Mouse (Mus musculus): ENCODE measurements around the gene Map3k13. TPM values are rescaled to one million over a fixed set of nuclear protein-coding genes. Genes with fewer than 3 reads are reported as not detected.
A peak's percentile ranks its signal among the peaks of the same experiment; 100 is the strongest.

Gene Map3k13
- polyA plus RNA-seq, 1 experiment from 2014 or later = 0.65 TPM

- H3K4me1 ChIP-seq = no peaks in the 10 kb centered on the region
- H3K4me2 ChIP-seq (replicated peaks) = no peak overlapping the region
- no peak for ATAC-seq (ENCODE audit: insufficient number of reproducible peaks, low FRiP score, low TSS enrichment, low read depth)
- no peaks in the 10 kb centered on the region for H3K9me3 ChIP-seq (replicated peaks)
- no peak overlapping the region for H3K27ac ChIP-seq (replicated peaks)
- no peak overlapping the region for H3K4me3 ChIP-seq (replicated peaks)
- no peaks in the 10 kb centered on the region for H3K36me3 ChIP-seq
- H3K9ac ChIP-seq = no peak overlapping the region
- no peaks in the 10 kb centered on the region for H3K27me3 ChIP-seq
- WGBS = 65% methylated on average over 5 of the region's 5 CpGs
Observed at GRCm38 (mm10) chr16:21831764-21832163, 37.6 kb downstream of the Map3k13 start.

- no peaks in the 10 kb centered on the region for H3K27me3 ChIP-seq
- no peaks in the 10 kb centered on the region for H3K36me3 ChIP-seq
- WGBS = 68% methylated on average over 1 of the region's 1 CpGs
- H3K4me2 ChIP-seq (replicated peaks) = no peak overlapping the region
- no peak for ATAC-seq (ENCODE audit: insufficient number of reproducible peaks, low FRiP score, low TSS enrichment, low read depth)
- H3K9me3 ChIP-seq (replicated peaks) = no peaks in the 10 kb centered on the region
- H3K4me1 ChIP-seq = no peaks in the 10 kb centered on the region
- H3K9ac ChIP-seq = no peak overlapping the region
- H3K27ac ChIP-seq (replicated peaks) = no peak overlapping the region
- no peak overlapping the region for H3K4me3 ChIP-seq (replicated peaks)
Observed at GRCm38 (mm10) chr16:21833469-21833868, 39.3 kb downstream of the Map3k13 start.

- H3K9me3 ChIP-seq (replicated peaks) = no peaks in the 10 kb centered on the region
- no peaks in the 10 kb centered on the region for H3K27me3 ChIP-seq
- no peaks in the 10 kb centered on the region for H3K4me1 ChIP-seq
- no peak overlapping the region for H3K4me3 ChIP-seq (replicated peaks)
- ATAC-seq (ENCODE audit: insufficient number of reproducible peaks, low FRiP score, low TSS enrichment, low read depth) = no peak
- H3K9ac ChIP-seq = no peak overlapping the region
- H3K27ac ChIP-seq (replicated peaks) = no peak overlapping the region
- no peaks in the 10 kb centered on the region for H3K36me3 ChIP-seq
- no peak overlapping the region for H3K4me2 ChIP-seq (replicated peaks)
- 72% methylated on average over 10 of the region's 10 CpGs for WGBS
Observed at GRCm38 (mm10) chr16:21833970-21834369, 39.8 kb downstream of the Map3k13 start.

GRCm38 (mm10) chr16:21834866-21835583 is 40.9 kb downstream of the Map3k13 start:
- WGBS = 51% methylated on average over 8 of the region's 8 CpGs
- no peaks in the 10 kb centered on the region for H3K4me1 ChIP-seq
- no peak overlapping the region for H3K27ac ChIP-seq (replicated peaks)
- ATAC-seq (ENCODE audit: insufficient number of reproducible peaks, low FRiP score, low TSS enrichment, low read depth) = no peak
- no peak overlapping the region for H3K4me3 ChIP-seq (replicated peaks)
- H3K27me3 ChIP-seq = no peaks in the 10 kb centered on the region
- H3K4me2 ChIP-seq (replicated peaks) = no peak overlapping the region
- H3K36me3 ChIP-seq = no peaks in the 10 kb centered on the region
- H3K9me3 ChIP-seq (replicated peaks) = no peaks in the 10 kb centered on the region
- H3K9ac ChIP-seq = no peak overlapping the region

GRCm38 (mm10) chr16:21835584-21835931 is 41.4 kb downstream of the Map3k13 start:
- ATAC-seq (ENCODE audit: insufficient number of reproducible peaks, low FRiP score, low TSS enrichment, low read depth) = no peak
- Histone ChIP-seq H3K36me3 (no peaks in the 10 kb centered on the region), H3K4me1 (no peaks in the 10 kb centered on the region), H3K27me3 (no peaks in the 10 kb centered on the region), H3K4me2 (replicated peaks) (no peak overlapping the region), H3K4me3 (replicated peaks) (no peak overlapping the region), H3K9me3 (replicated peaks) (no peaks in the 10 kb centered on the region), H3K27ac (replicated peaks) (no peak overlapping the region), H3K9ac (no peak overlapping the region)
- WGBS = 9% methylated on average over 7 of the region's 7 CpGs

- no peaks in the 10 kb centered on the region for H3K9me3 ChIP-seq (replicated peaks)
- WGBS = 32% methylated on average over 7 of the region's 7 CpGs
- H3K9ac ChIP-seq = no peak overlapping the region
- H3K4me1 ChIP-seq = no peaks in the 10 kb centered on the region
- ATAC-seq (ENCODE audit: insufficient number of reproducible peaks, low FRiP score, low TSS enrichment, low read depth) = peak; percentile 78; the same call in 1 of the 2 replicates
- no peaks in the 10 kb centered on the region for H3K27me3 ChIP-seq
- no peaks in the 10 kb centered on the region for H3K36me3 ChIP-seq
- no peak overlapping the region for H3K4me2 ChIP-seq (replicated peaks)
- H3K4me3 ChIP-seq (replicated peaks) = no peak overlapping the region
- no peak overlapping the region for H3K27ac ChIP-seq (replicated peaks)
Observed at GRCm38 (mm10) chr16:21836311-21837072, 42.3 kb downstream of the Map3k13 start.

- H3K27ac ChIP-seq (replicated peaks) = no peak overlapping the region
- H3K9me3 ChIP-seq (replicated peaks) = no peaks in the 10 kb centered on the region
- H3K36me3 ChIP-seq = no peaks in the 10 kb centered on the region
- no peak overlapping the region for H3K4me2 ChIP-seq (replicated peaks)
- ATAC-seq (ENCODE audit: insufficient number of reproducible peaks, low FRiP score, low TSS enrichment, low read depth) = no peak
- 87% methylated on average over 6 of the region's 6 CpGs for WGBS
- no peaks in the 10 kb centered on the region for H3K27me3 ChIP-seq
- H3K4me3 ChIP-seq (replicated peaks) = no peak overlapping the region
- no peak overlapping the region for H3K9ac ChIP-seq
- no peaks in the 10 kb centered on the region for H3K4me1 ChIP-seq
Observed at GRCm38 (mm10) chr16:21837694-21838093, 43.5 kb downstream of the Map3k13 start.

- Histone ChIP-seq H3K27me3 (no peaks in the 10 kb centered on the region), H3K4me2 (replicated peaks) (peak overlapping the region; percentile 62), H3K4me3 (replicated peaks) (peak overlapping the region; percentile 50), H3K9me3 (replicated peaks) (no peaks in the 10 kb centered on the region), H3K27ac (replicated peaks) (peak overlapping the region; percentile 55), H3K4me1 (no peaks in the 10 kb centered on the region), H3K36me3 (no peaks in the 10 kb centered on the region), H3K9ac (peak overlapping the region; percentile 47)
- WGBS = under 1% methylated on average over 16 of the region's 16 CpGs
- peak; percentile 99 for ATAC-seq (ENCODE audit: insufficient number of reproducible peaks, low FRiP score, low TSS enrichment, low read depth)
Observed at GRCm38 (mm10) chr16:21845800-21846671, 51.9 kb downstream of the Map3k13 start.

- H3K4me2 ChIP-seq (replicated peaks) = no peak overlapping the region
- H3K27me3 ChIP-seq = no peaks in the 10 kb centered on the region
- no peak overlapping the region for H3K27ac ChIP-seq (replicated peaks)
- no peaks in the 10 kb centered on the region for H3K36me3 ChIP-seq
- no peak overlapping the region for H3K4me3 ChIP-seq (replicated peaks)
- ATAC-seq (ENCODE audit: insufficient number of reproducible peaks, low FRiP score, low TSS enrichment, low read depth) = no peak
- no peaks in the 10 kb centered on the region for H3K4me1 ChIP-seq
- H3K9ac ChIP-seq = no peak overlapping the region
- no peaks in the 10 kb centered on the region for H3K9me3 ChIP-seq (replicated peaks)
- WGBS = 67% methylated on average over 3 of the region's 3 CpGs
Observed at GRCm38 (mm10) chr16:21848444-21848843, 54.3 kb downstream of the Map3k13 start.

- Histone ChIP-seq H3K4me3 (replicated peaks) (no peak overlapping the region), H3K36me3 (no peaks in the 10 kb centered on the region), H3K4me2 (replicated peaks) (no peak overlapping the region), H3K27ac (replicated peaks) (no peak overlapping the region), H3K9ac (no peak overlapping the region), H3K27me3 (no peaks in the 10 kb centered on the region), H3K4me1 (no peaks in the 10 kb centered on the region), H3K9me3 (replicated peaks) (no peaks in the 10 kb centered on the region)
- ATAC-seq (ENCODE audit: insufficient number of reproducible peaks, low FRiP score, low TSS enrichment, low read depth) = no peak
- WGBS = 78% methylated on average over 4 of the region's 4 CpGs
Observed at GRCm38 (mm10) chr16:21848847-21849246, 54.7 kb downstream of the Map3k13 start.

GRCm38 (mm10) chr16:21852374-21852773 is 58.2 kb downstream of the Map3k13 start:
- H3K4me1 ChIP-seq = no peaks in the 10 kb centered on the region
- H3K9ac ChIP-seq = no peak overlapping the region

More at GRCm38 (mm10) chr16:21852374-21852773, 58.2 kb downstream of the Map3k13 start:
- no peak overlapping the region for H3K4me2 ChIP-seq (replicated peaks)
- no peaks in the 10 kb centered on the region for H3K9me3 ChIP-seq (replicated peaks)
- H3K27ac ChIP-seq (replicated peaks) = no peak overlapping the region
- H3K4me3 ChIP-seq (replicated peaks) = no peak overlapping the region
- WGBS = 93% methylated on average over 7 of the region's 7 CpGs
- ATAC-seq (ENCODE audit: insufficient number of reproducible peaks, low FRiP score, low TSS enrichment, low read depth) = no peak
- H3K27me3 ChIP-seq = no peaks in the 10 kb centered on the region
- H3K36me3 ChIP-seq = no peaks in the 10 kb centered on the region
